Mouse (Mus musculus) limb, embryonic 12.5 days (tissue): ENCODE measurements around the gene Tatdn3. TPM values are rescaled to one million over a fixed set of nuclear protein-coding genes. Genes with fewer than 3 reads are reported as not detected.
"Not testable (repeated sequence)": the region's sequence is repeated elsewhere in the genome, so short reads cannot be mapped to it uniquely, and the experiment has no call there.

Source experiments
- ATAC-seq: fragments of 200-750 bp; cut with Nextera tagmentation; 2 replicates; pipeline ENCODE4 v1.8.0; 2017; ENCODE audit warnings: low read depth, moderate TSS enrichment; ENCODE audit not compliant: insufficient number of reproducible peaks, insufficient read depth, low FRiP score, low TSS enrichment
- H3K27ac ChIP-seq: fragments of 300-500 bp; sonication (generic); 2 replicates; pipeline ENCODE4 v1.5.1; 2016; ENCODE audit warnings: mild to moderate bottlenecking, moderate library complexity
- H3K27me3 ChIP-seq: fragments of 300-500 bp; sonication (generic); 2 replicates; pipeline ENCODE4 v1.6.1; 2016; ENCODE audit warnings: mild to moderate bottlenecking, moderate library complexity
- H3K36me3 ChIP-seq: fragments of 300-500 bp; sonication (generic); 2 replicates; pipeline ENCODE4 v1.6.1; 2016; ENCODE audit warnings: mild to moderate bottlenecking, moderate library complexity
- H3K4me1 ChIP-seq: fragments of 300-500 bp; sonication (generic); replicated peaks from 2 replicates; pipeline ENCODE4 v1.6.1; 2016
- H3K4me2 ChIP-seq: fragments of 300-500 bp; sonication (generic); 2 replicates; pipeline ENCODE4 v1.6.1; 2016; ENCODE audit warnings: mild to moderate bottlenecking, moderate library complexity
- H3K4me3 ChIP-seq: fragments of 300-500 bp; sonication (generic); replicated peaks from 2 replicates; pipeline ENCODE4 v1.5.1; 2016; ENCODE audit warnings: mild to moderate bottlenecking
- H3K9ac ChIP-seq: fragments of 300-500 bp; sonication (generic); replicated peaks from 2 replicates; pipeline ENCODE4 v1.6.1; 2016; ENCODE audit warnings: mild to moderate bottlenecking, moderate library complexity
- H3K9me3 ChIP-seq: fragments of 300-500 bp; sonication (generic); 2 replicates; pipeline ENCODE4 v1.6.1; 2016; ENCODE audit warnings: mild to moderate bottlenecking, moderate library complexity
- WGBS: fragments of 180-500 bp; shearing (Covaris S2); methylation state at CpG from one replicate; pipeline ENCODE4 v1.1.7; 2016; 5-methylcytosine and 5-hydroxymethylcytosine counted together
- polyA plus RNA-seq: library from polyadenylated mRNA; unstranded; fragments of >200 nt; fragmentation: Nextera tagmentation; extraction: Ambion mirVana; gene quantifications from 2 replicates; pipeline ENCODE4 v1.2.1, GENCODE M21; 2016

The Tatdn3 gene
- polyA plus RNA-seq, 1 experiment from 2014 or later = 16.2 TPM

- 52% methylated on average over 4 of the region's 4 CpGs for WGBS
- Histone ChIP-seq H3K4me1 (no peaks in the 10 kb centered on the region), H3K27me3 (no peaks in the 10 kb centered on the region), H3K9me3 (no peaks in the 10 kb centered on the region), H3K27ac (no peak overlapping the region), H3K4me2 (no peak overlapping the region), H3K36me3 (no peaks in the 10 kb centered on the region), H3K4me3 (no peak overlapping the region), H3K9ac (no peak overlapping the region)
- no peak for ATAC-seq
These were observed 27.1 kb downstream of the Tatdn3 start for GRCm38 (mm10) chr1:191035649-191036048.

DNA sequence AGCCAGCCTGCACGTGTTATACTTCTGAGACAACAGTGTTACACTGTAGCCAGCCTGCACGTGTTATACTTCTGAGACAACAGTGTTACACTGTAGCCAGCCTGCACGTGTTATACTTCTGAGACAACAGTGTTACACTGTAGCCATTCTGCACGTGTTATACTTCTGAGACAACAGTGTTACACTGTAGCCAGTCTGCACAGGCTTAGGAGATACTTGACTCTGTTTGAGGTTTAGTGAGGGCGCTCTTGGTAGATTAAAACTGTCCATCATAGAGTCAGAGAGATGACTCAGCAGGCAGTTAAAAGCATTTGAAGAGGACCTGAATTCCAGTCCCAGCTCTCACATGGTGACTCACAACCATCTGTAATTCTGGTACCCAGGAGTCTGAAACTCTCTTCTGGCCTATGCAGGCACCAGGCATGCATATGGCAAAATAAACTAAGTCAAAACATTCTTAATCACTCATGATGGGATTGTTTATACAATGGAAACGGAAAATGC is 31.8 kb downstream of the Tatdn3 start:
- H3K4me3 ChIP-seq, H3K36me3 ChIP-seq, H3K4me2 ChIP-seq, H3K9ac ChIP-seq, H3K27me3 ChIP-seq, H3K27ac ChIP-seq, H3K9me3 ChIP-seq, ATAC-seq, H3K4me1 ChIP-seq: not testable (repeated sequence)
- WGBS = 80% methylated on average over 6 of the region's 6 CpGs

DNA sequence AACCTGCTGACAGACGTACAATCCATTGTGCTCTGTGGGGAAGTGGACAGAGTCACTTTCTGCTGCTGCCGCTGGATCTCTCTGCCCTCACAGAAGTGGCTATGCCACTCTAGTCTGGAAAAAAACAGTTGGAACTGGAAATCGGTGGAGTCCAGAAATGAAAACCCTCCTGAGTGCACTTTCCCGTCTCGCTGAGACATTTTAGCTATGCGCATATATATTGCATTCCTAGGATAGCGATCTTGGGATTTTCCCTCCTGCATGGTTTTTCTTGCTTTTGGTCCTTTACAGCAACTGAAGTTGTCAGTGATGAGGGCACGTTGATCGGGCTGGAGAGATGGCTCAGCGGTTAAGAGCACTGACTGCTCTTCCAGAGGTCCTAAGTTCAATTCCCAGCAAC is 32.5 kb downstream of the Tatdn3 start:
- ATAC-seq = no peak

GRCm38 (mm10) chr1:191026021-191026713 is 36.6 kb downstream of the Tatdn3 start, which contains the start of gene Flvcr1:
Flvcr1 (minus strand) TSS chr1:191026158.
- no peaks in the 10 kb centered on the region for H3K9me3 ChIP-seq
- H3K4me2 ChIP-seq = peak within 1 kb of the TSS; percentile 95
- H3K27me3 ChIP-seq = no peaks in the 10 kb centered on the region
- peak; percentile 99 for ATAC-seq
- WGBS = under 1% methylated on average over 50 of the region's 50 CpGs
- peak within 1 kb of the TSS; percentile 85 for H3K4me3 ChIP-seq
- H3K36me3 ChIP-seq = peaks cover 6% of the 10 kb centered on the region; the same call in 1 of the 2 replicates
- H3K27ac ChIP-seq = peak within 1 kb of the TSS; percentile 84
- peak within 1 kb of the TSS; percentile 87 for H3K9ac ChIP-seq
- peaks cover 18% of the 10 kb centered on the region for H3K4me1 ChIP-seq

More for the DNA sequence above, 32.5 kb downstream of the Tatdn3 start:
- Histone ChIP-seq H3K9ac (no peak overlapping the region), H3K9me3 (no peaks in the 10 kb centered on the region), H3K27ac (no peak overlapping the region), H3K4me2 (no peak overlapping the region), H3K27me3 (no peaks in the 10 kb centered on the region), H3K4me1 (peaks cover 9% of the 10 kb centered on the region), H3K36me3 (no peaks in the 10 kb centered on the region), H3K4me3 (no peak overlapping the region)
- WGBS = 78% methylated on average over 10 of the region's 10 CpGs

GRCm38 (mm10) chr1:191025016-191026012 is 37.4 kb downstream of the Tatdn3 start:
- no peak; the same call in 1 of the 2 replicates for ATAC-seq
- H3K36me3 ChIP-seq = peaks cover 6% of the 10 kb centered on the region; the same call in 1 of the 2 replicates
- H3K9me3 ChIP-seq = no peaks in the 10 kb centered on the region
- peak overlapping the region; percentile 78 for H3K27ac ChIP-seq
- H3K4me1 ChIP-seq = peaks cover 19% of the 10 kb centered on the region
- no peaks in the 10 kb centered on the region for H3K27me3 ChIP-seq
- H3K4me2 ChIP-seq = peak overlapping the region; percentile 95
- peak overlapping the region; percentile 87 for H3K9ac ChIP-seq
- 3% methylated on average over 69 of the region's 69 CpGs for WGBS
- H3K4me3 ChIP-seq = peak overlapping the region; percentile 85

DNA sequence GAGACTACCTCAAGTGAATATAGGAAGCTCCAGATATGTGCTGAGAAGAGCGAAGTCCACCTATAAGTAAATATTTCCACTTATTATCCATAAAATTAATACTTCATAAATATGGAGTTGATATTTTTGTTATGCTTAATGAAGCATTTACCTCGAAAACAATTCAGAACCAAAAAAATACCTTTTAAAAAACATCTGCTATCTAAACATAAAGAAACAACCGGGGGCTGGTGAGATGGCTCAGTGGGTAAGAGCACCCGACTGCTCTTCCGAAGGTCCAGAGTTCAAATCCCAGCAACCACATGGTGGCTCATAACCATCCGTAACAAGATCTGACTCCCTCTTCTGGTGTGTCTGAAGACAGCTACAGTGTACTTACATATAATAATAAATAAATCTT is 38.9 kb downstream of the Tatdn3 start:
- H3K4me2 ChIP-seq, H3K4me3 ChIP-seq, H3K27ac ChIP-seq, ATAC-seq, H3K27me3 ChIP-seq, H3K9me3 ChIP-seq, H3K9ac ChIP-seq: not testable (repeated sequence)
- 91% methylated on average over 6 of the region's 6 CpGs for WGBS
- Histone ChIP-seq H3K4me1 (peaks cover 19% of the 10 kb centered on the region), H3K36me3 (peaks cover 13% of the 10 kb centered on the region; the same call in 1 of the 2 replicates)

DNA sequence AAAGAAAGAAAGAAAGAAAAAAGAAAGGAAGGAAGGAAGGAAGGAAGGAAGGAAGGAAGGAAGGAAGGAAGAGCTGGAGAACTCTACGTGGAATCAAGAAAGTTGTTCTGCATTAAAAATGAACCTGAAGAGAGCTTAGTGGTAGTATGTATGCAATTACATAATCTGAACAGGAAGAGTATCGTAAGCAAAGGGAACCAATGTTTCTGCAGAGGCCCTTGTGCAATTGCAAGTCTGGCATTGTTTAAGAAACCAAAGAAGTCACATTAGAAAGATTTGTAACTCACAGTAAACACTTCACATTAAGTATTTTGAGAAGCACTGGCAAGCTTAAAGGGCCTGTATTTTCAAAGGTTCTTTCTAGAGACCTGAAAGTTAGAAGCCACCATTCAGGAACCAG is 39.6 kb downstream of the Tatdn3 start:
- ATAC-seq = no peak
- WGBS = 84% methylated on average over 2 of the region's 2 CpGs
- H3K4me2 ChIP-seq = no peak overlapping the region

DNA sequence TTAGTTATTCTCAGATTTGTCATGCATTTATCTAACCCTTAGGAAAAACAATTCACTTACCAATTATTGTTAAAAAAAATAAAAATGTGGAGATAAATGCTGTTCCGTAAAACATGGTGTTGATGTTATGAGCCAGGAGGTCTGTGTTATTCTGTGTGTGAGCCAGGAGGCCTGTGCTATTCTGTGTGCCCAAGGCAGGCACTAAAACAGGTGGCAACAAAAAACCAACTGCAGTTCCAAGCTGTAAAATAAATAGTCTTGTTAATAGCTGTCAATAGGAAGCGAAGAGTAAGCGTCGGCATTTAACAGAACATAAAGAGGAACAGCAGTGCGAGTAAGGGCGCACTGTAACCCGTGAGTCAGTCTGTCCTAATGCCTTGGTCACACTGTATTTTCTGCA is 41.7 kb downstream of the Tatdn3 start:
- no peaks in the 10 kb centered on the region for H3K27me3 ChIP-seq
- ATAC-seq = no peak
- no peaks in the 10 kb centered on the region for H3K9me3 ChIP-seq
- peaks cover 12% of the 10 kb centered on the region for H3K4me1 ChIP-seq
- H3K36me3 ChIP-seq = peaks cover 13% of the 10 kb centered on the region; the same call in 1 of the 2 replicates
- H3K9ac ChIP-seq = no peak overlapping the region
- no peak overlapping the region for H3K4me2 ChIP-seq
- no peak overlapping the region for H3K4me3 ChIP-seq
- H3K27ac ChIP-seq = no peak overlapping the region
- WGBS = 58% methylated on average over 7 of the region's 7 CpGs

More for the DNA sequence above, 39.6 kb downstream of the Tatdn3 start:
- H3K9ac ChIP-seq = no peak overlapping the region
- peaks cover 13% of the 10 kb centered on the region; the same call in 1 of the 2 replicates for H3K36me3 ChIP-seq
- peaks cover 19% of the 10 kb centered on the region for H3K4me1 ChIP-seq
- no peak overlapping the region for H3K27ac ChIP-seq
- H3K4me3 ChIP-seq = no peak overlapping the region
- H3K9me3 ChIP-seq = no peaks in the 10 kb centered on the region
- H3K27me3 ChIP-seq = no peaks in the 10 kb centered on the region

DNA sequence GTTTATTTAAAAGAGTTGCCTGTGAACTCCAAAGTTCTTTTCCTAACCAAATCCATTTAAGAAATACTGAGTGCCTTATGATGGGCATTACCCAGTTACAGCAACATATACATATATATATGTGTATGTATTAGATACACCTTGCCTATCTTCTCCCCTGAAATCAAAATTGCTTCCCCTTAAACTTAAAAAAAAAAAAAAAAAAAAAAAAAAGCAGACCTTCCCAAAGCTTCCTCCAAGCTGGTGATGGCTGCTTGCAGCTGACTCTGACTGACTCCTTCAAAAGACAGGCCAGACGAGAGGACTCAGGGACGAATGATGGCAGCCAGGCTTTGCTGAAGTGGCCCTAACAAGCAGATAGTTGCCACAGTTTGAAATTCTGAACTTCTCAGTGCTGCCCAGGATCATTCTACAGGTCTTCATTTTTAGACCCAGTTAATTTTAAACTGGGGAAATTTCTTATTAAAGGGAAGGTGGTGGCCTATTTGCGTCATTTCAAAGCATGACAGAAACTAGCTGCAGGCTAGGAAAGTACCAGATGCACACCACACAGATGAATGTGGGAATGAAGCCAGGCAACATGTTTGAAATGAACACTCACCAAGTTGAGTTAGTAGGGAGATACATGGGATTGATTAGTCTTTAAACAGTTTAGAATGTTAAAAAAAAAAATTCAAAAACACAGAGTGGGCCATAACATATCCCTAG is 42.4 kb downstream of the Tatdn3 start:
- 80% methylated on average over 3 of the region's 3 CpGs for WGBS
- H3K9ac ChIP-seq = no peak overlapping the region

DNA sequence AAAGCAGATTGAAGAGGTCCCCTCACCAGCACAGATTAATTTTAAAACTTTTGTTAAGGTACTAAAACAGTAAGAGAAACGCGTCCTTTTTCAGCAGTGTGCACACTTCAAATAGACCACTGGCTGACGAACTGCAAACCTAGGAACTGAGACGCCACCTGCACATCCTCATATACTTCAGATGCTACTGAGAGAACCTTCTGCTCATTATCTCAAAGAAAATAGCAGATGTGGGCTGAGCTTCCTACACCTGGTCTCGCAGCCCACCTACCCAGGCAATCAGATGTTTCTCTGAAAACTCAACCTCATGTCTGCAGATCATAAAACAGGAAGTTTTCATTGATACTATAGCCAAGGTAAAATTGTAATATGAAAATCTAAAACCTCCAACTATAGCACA is 42.9 kb downstream of the Tatdn3 start:
- H3K4me2 ChIP-seq = no peak overlapping the region
- peaks cover 7% of the 10 kb centered on the region for H3K4me1 ChIP-seq
- no peak overlapping the region for H3K27ac ChIP-seq
- WGBS = 92% methylated on average over 5 of the region's 5 CpGs
- ATAC-seq = no peak
- H3K9me3 ChIP-seq = no peaks in the 10 kb centered on the region
- no peak overlapping the region for H3K9ac ChIP-seq
- no peaks in the 10 kb centered on the region for H3K27me3 ChIP-seq
- H3K36me3 ChIP-seq = peaks cover 18% of the 10 kb centered on the region; the same call in 1 of the 2 replicates
- H3K4me3 ChIP-seq = no peak overlapping the region

More for the DNA sequence above, 42.4 kb downstream of the Tatdn3 start:
- H3K4me2 ChIP-seq = no peak overlapping the region
- no peaks in the 10 kb centered on the region for H3K27me3 ChIP-seq
- no peak overlapping the region for H3K4me3 ChIP-seq
- H3K4me1 ChIP-seq = peaks cover 12% of the 10 kb centered on the region
- peaks cover 13% of the 10 kb centered on the region; the same call in 1 of the 2 replicates for H3K36me3 ChIP-seq
- no peaks in the 10 kb centered on the region for H3K9me3 ChIP-seq
- no peak overlapping the region for H3K27ac ChIP-seq
- ATAC-seq = no peak
